Mouse (Mus musculus) kidney, adult 2 months (tissue): ENCODE measurements around the gene Lamb2.

ENCODE experiments used
- CTCF ChIP-seq: fragments of 200-500 bp; conservative IDR thresholded peaks from 2 replicates; pipeline ENCODE4 v1.5.1; 2011; ENCODE audit warnings: low read depth, mild to moderate bottlenecking, control low read depth, low read length, moderate library complexity, mixed read lengths; ENCODE audit not compliant: insufficient read depth, insufficient read length
- POLR2A ChIP-seq: fragments of 200-500 bp; IDR thresholded peaks from one replicate; pipeline ENCODE4 v1.6.1; 2011; ENCODE audit warnings: low read depth, low read length, control low read depth

- TF ChIP-seq CTCF (no peak), POLR2A (peak; percentile 49)
These were observed at the start of gene Lamb2 for GRCm38 (mm10) chr9:108479721-108480351.
